Mouse (Mus musculus): ENCODE measurements around the gene Sipa1l2.
"Not testable (repeated sequence)": the region's sequence is repeated elsewhere in the genome, so short reads cannot be mapped to it uniquely, and the experiment has no call there.

The Sipa1l2 gene

DNA sequence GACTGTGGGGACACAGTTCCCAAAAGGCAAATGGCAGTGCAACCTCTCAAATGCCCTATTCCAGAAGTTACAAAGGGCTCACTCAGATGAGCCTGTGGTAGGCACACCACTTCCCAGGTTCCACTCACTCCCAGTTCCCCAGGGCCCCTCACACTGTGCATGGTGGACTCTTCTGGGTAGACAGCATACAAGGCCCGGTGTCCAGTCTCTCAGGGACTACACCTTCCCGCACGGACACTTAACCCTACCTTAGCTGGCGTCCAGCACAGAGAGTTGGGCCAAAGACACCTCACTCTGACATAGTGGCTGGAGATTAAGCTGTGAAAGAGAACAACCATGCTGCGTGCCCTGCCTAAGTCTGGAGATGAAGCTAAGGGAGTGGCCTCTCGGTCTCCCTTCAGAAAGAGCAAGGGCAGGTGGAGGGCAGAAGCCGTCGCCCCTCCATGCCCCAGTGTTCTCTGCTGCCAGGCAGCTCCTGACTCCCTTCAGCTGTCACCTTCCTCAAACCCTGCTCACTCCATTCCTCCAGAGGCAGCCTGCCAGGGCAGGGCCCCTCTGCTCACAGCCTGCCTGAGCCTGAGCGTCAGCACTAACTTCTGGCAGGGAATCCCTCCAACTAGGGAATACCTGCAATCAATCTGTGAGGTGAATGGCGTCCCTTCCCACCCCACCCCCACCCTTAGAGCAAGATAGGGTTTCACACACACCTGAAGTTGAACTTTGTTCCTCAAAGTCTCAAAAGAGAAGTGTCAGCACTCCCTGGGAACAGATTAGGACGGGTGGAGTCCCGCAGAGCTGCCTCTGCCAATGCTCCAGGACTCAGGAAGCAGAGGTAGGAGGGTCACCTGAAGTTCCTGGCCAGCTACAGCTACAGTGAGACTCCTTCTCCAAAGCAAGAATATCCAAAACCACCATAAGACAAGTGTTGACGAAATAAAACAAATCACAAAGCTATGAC, 30.3 kb downstream of the Sipa1l2 start:
- no peak for DNase-seq (ENCODE audit: low spot score in 2 of 2)

DNA sequence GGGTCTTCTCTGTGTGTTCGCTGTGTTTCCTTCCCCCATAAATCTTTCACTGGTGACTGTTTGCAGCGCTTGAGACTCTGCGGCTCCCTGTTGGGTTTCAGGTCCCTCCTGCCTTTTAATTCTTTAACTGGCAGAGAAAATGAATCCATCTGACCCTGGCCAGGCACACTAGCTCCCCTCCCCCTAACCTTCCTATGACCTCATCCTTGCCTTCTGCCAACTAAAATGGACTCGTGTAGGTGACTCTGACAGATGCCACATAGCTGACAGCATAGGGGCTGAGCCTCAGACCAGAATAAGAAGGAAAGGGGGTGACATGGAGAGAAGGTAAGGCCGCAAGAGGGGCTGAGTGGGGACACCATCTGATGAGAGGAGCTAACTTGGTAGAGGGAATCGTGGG, 31.3 kb downstream of the Sipa1l2 start:
- DNase-seq (ENCODE audit: low spot score in 2 of 2), result no peak

DNA sequence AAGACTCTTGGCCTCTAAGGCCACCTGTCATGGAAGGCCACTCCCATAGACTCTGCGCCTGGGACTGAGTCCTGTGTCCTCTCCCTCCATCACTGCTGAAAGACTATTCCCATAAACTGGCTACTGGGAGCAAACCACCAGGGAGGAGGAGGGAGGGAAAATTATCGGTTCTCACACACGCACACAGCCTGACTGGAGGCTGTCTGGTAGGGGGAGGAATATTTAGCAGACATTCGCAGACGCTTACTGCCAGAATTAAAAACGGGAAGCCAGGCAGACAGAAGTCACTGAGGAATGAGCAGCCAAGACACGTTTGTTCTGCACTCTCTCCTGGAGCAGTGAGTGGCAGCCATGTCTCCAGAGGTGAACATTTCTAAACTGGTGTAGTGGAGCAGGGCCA, 35.9 kb downstream of the Sipa1l2 start:
- no peak for DNase-seq (ENCODE audit: low spot score in 2 of 2)

DNA sequence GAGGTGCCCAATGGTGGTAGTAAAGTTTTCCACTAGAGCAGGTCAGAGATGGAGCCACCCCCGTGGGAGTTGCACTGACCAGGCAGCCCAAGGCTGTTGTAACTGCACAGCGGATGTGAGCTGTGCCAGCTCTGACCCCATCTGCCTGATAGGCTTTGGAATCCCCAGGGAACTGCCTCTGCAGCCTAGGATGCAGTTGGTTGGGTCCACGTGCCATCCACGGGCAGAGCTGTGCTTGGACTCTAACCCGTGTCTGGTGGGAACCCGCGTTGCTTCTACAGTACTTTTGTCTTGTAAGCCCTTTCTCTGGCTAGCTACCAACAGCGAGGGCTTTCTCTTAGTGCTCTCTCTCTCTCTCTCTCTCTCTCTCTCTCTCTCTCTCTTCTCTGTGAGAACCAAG, 36.7 kb downstream of the Sipa1l2 start:
- no peak for DNase-seq (ENCODE audit: low spot score in 2 of 2)

DNA sequence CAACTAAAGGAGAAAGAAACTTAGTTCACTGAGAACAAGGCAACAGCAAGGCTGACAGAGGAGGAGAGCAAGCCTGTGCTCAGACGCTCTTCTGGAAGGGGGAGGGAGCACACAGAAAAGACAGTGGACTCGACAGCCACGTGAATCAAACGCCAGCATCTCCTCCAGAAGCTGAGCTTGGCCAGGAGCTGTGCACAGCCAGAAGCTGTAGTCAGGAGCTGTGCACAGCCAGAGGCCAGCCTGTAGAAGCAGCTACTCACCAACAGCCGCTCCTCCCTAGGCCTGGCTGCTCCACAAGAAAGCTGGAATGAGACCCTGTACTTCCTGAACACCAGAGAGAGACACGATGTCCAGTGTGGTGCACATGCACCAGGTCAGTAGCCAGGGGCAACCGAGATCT, 37.4 kb downstream of the Sipa1l2 start:
- no peak for DNase-seq (ENCODE audit: low spot score in 2 of 2)

DNA sequence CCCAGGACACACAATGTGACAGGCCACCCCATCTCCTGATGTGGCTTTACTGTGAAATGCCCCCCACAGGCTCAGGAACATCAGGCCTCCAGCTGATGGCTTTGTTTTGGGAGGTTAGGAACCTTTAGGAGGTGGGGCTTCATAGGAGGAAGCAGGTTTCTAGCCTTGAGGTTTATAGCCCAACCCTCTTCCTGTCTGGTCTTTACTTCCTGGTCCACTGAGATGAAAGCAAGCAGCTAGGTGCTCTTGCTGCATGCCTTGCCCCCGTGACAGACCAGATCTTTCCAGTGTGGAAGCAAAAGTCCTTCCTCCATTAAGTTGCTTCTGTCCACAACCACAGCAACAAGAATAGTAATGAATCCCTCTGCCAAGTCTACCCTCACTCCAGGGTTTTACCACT, 38.0 kb downstream of the Sipa1l2 start:
- peak in 1 of 2 experiments; percentile 30 for DNase-seq (ENCODE audit: low spot score in 2 of 2)

DNA sequence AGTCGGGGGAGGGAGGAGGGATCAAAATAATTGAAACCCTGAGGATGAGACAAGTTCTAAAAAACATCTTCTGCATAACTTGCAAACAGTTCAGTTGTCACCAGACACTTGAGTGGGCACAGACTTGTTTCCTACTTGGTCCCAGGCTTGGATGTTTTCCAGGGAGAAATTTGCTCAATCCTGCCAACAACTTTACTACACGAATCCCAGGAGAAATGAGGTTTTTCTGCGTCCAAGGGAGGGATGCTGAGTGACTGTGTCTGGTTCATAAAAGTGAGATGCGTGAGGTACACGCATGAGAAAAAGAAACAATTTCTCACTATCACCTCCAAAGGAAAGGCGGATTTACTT, 38.5 kb downstream of the Sipa1l2 start:
- DNase-seq (ENCODE audit: low spot score in 2 of 2), result no peak

DNA sequence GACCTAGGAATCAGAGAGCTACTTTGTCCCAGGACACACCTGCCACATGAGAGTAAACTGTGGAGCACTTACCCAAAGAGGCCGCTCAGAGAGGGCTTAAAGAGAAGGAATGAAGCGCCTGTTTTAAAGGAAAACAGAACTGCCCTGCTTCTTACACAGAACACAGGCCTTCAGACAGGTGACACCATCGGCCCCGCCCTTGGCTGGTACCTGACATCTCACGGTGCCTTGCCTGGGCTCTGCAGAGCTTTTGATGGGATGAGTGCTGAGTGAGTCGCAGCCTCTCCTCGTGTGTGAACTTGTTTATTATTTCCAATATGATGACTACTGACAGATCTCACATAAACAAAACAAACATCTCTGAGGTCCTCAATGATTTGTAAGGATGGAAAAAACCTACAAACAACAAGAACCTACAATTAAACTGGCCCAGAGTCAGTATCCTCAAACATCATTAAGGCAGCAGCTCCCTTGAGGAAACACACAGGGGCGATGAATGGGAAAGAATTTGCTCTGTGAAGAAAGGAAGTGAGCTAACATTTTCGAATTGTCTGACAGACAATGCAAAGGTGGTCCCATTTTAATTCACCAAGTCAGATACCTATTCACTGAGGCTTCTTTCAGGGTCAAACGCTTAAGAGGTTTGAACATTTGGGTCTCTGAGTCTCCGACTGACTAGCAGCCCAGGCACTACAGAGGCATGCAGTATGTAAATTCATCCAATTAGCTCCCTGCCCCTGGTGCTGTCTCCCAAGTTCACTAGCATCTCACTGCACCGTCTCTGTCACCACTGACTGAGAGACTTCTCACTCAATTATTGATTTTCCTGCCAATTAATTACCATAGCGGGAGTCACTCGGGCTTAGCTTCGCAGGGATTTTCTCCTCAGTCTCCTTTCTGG, 39.2 kb downstream of the Sipa1l2 start:
- DNase-seq (ENCODE audit: low spot score in 2 of 2), result no peak

DNA sequence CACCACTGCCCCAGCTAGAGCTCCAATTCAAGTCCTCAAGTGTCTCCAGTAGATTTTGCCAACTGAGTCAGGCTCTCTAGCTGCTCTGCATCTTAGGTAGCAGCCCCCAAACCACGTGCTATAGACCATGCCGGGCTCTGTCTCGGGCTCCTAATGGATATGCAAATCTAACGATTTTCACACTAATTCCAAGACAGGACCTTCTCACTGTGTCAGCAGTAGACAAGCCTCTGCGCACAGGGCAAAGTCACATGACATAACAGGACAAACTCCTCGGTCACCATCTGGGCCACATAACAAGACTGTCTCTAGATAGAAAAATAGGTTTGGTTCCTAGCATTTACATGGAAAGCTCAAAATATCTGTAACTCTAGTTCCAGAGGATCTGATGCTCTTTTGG, 40.6 kb downstream of the Sipa1l2 start:
- DNase-seq (ENCODE audit: low spot score in 2 of 2), result no peak

DNA sequence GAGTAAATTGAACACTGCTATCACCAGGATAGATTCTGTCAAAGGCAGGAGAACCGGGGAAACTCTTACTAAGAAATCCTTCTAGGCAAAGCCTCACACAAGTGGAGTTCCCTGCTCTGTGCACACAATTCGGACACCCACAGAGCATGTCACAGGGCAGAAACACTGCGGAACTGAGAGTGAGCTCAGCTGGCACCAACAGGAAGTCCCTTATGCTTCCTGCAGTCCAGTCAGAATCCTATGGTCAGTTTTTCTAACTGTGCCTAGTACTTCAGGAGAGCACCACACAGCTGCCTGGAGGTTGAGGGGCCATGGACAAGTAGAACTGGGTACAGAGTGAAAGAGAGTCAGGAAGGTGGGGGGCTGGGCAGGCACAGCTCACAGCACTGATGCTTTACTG, 41.7 kb downstream of the Sipa1l2 start:
- peak in 1 of 2 experiments; percentile 44 for DNase-seq (ENCODE audit: low spot score in 2 of 2)

DNA sequence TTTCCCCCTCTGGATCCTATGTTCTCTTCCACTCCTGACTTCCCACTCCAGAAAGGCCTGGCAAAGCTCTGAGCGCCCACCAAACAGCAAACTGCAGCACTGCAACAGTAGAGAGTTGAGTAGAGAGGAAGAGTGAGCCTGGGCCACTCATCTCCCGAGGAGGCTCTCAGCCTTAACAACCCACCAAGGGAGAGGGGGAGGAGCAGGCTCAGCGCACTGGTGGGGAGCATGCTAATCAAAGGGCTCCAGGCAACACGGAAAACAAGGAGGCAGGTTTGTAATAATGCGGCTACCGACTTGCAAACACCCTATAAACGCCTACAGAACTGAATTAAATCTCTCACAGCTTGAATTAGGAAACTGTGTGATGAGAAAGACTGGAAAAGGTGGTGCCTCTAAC, 42.6 kb downstream of the Sipa1l2 start:
- DNase-seq (ENCODE audit: low spot score in 2 of 2), result no peak

DNA sequence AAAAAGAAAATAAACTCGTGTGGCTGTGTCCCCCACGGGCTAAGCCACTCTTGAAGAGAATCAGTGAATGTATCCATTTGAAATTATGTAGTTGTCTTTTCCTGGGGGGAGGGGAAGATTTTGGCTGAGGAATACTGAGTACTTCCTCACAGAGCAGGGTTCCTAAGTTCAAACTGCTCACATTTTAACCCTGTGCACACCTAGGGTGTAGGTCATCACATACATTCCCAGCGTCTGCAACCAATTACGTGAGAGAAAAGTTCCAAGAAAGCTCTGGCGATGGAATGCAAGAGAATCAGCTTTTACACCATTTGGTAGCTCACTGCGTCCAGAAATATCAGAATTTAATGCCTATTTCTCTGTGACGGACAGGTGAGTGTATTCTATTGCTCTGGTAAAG, 43.0 kb downstream of the Sipa1l2 start:
- DNase-seq (ENCODE audit: low spot score in 2 of 2), result no peak

DNA sequence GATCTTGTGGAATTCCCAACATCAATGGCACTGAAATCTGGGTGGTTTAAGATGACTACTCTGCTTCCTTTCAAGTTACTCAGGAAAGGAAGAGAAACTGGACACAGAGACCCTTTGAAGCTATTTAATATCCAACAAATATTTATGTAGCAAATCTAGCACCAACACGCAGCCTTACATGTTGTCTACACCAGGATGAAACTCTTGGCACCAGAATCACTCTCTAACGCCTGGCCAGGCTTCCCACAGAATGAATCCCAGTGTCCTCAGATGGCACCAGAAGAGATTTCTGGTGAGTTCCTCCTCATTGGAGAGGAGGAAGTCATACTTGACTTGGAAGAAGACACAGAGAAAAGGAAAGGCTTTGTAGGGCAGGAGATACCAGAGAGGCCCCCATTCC, 45.1 kb downstream of the Sipa1l2 start:
- DNase-seq (ENCODE audit: low spot score in 2 of 2), result no peak

DNA sequence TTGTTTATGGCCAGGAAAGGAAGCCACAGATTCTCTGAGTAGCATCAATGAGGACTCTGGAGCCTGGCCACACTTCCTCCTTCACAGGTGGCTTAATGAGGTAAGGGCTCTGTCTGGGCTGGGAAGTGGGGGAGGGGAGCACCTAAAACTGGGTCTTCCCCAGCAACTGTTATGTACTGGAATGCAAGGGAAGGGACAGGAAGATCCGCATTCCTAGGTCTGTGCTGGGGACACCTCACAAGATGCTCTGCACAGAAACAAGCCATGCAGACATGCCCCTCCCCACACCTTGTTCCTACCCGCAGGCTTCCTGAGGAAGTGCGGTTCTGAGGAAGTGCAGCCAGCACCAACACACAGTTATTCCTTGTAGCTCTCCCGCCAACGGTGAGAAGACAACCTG, 46.4 kb downstream of the Sipa1l2 start:
- no peak for DNase-seq (ENCODE audit: low spot score in 2 of 2)

DNA sequence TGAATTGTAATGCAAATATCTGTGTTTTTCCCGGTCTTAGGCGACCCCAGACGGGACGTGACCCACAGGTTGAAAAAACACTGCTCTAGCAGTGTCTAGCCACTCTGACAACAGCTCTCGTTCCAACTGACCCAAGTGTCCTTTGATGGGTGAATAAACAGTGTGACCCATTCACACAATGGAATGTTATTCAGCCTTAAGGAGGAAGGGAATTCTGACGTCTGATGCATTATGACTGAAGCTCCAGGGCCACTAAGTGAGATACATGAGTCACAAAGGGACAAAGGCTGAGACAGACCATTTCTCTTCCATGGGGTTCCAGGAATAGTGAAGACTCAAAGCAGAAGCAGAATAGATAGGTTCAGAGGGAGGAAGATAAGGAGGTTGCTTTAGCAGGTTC, 47.5 kb downstream of the Sipa1l2 start:
- no peak for DNase-seq (ENCODE audit: low spot score in 2 of 2)

DNA sequence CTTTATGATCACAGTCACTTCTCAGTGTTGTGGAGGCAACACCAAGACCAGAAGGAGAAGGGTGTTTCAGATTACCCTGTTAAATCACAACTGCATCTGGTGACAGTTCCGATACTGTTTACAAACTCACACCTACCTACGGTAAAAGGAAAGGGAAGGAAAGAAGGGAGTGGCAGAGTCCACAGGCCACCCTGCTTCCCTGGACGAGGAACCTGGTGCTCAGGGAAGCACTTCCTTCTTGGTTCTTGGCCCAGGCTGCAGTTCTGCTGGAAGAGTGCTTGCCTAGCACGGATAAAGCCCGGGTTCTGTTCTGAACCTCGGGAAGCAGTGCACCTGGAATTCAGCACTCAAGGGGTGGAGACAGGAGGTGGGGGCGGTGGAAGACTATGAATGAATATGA, 48.5 kb downstream of the Sipa1l2 start:
- DNase-seq (ENCODE audit: low spot score in 2 of 2), result no peak

DNA sequence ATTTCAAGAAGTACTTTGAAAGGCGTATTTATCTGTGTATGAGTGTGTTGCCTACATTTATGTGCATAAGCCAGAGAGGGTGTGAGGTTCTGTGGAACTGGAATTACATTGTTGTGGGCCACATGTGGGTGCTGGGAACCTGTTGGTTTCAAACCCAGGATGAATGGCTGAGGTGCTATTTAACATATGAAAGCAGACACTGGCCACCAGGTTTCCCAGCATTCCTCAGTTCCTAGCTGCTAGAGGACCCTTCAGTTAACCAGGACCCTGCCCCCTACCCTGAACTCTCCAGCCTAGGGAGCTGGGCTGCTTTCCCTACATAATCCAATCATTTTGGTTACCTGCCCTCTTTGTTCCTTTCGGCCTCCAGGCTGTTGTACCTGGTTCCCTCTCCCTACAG, 49.3 kb downstream of the Sipa1l2 start:
- not testable (repeated sequence) for DNase-seq (ENCODE audit: low spot score in 2 of 2)

DNA sequence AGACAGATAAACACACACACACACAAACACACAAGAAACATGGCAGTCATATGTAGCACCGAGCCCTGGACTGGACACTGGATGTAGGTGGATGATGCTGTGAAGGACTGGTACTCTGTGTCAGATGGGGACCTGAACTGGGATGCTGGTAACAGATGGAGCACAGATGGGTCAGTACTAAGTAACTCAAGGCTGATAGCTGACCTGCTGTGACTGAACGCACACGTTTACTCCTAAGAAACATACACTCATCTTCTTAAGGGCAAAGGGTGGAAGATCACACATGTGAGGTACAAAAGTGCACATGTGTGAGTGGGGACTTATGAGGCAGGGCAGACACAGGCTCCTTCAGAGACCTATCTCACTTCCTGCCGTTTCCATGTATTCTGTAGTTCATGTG, 50.7 kb downstream of the Sipa1l2 start:
- DNase-seq (ENCODE audit: low spot score in 2 of 2), result no peak

DNA sequence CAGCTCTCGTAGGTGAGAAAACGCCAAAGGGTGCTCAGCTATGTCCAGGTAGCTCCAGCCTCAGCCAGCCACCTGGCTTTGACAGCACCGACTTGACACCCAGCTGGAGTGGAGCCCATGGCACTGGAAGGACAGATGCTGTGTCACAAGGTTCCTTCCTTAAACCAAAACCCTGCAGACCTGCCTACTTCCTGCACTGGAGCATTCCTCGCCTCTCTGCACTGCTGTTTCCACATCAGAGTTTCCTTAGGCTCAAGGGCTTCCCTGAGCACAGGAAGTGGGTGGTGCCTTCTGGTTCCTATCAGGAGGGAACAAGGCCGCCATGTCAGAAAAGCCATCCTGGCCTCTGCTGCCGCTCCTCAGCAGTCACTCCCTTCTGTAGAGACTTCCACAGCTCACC, 51.3 kb downstream of the Sipa1l2 start:
- DNase-seq (ENCODE audit: low spot score in 2 of 2), result no peak

DNA sequence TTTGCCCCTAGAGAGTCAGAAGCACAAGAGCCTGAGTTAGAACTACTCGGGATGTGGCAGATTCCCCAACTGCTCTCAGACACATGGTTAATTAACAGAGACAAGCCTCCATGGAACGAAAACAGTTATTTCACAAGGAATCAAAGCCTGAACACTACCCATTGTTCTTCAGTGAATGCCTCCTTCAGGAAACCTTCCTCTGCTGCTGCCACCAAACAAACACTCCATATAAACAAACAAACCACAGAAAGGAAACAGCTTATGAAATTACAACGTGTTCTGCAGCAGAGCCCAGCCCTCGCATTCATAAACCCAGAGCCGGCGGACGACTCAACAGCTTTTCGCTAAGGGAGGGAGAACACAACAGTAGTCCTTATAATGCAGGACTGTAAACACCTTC, 52.2 kb downstream of the Sipa1l2 start:
- no peak for DNase-seq (ENCODE audit: low spot score in 2 of 2)

DNA sequence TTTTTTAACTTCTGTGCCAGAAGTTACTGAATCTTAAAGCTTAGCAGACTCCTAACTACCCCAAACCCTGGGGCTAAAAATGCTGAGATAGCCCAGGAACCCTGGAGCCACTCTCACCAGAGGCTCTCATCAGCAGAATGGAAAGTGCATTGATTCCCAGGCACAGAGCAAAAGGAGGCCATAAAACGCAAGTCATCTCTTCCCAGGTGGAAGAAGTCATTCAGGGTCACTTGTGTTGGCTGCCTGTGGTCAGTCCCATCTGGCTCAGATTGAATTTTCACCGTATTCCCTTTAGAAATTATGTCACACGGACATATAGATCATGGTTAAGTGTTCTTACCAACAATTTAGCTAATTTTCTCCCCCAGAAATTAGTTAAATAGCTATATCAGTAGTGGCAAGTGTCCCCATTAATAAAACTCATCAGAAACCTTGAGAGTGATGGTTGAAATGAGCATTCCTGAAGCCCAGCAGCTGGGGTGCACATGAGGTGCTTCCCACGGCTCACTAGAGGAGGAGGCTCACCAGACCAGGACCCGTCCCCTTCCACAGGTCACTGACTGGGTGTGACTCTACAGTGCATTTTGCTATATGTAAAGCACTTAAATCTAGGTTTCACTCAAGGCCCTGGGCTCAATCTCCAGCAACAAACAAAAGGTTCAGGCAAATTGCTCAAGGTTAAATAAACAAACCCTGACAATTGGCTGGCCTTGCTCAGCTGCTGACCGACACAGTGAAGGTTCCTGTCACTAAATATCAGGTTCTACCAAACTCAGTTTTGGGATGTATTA, 53.3 kb downstream of the Sipa1l2 start:
- DNase-seq (ENCODE audit: low spot score in 2 of 2), result no peak

DNA sequence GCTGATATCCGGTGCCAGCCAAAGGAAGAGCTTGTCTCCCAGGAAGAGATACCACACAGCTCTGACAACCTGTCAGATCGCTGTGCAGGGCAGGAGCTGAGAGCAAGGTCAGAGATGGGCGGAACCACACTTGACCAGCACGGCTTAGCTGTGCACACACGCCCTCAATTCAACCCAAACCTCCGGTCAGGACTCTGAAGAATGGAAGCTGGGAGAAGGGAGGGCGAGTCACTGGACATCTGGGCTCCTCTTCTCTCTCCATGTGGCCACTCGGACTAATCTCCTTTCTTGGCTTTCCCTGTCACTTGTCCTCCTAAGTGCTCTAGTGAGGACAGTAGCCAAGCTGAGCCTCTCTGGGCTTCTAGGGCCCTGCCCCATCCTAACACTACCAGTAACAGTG, 53.9 kb downstream of the Sipa1l2 start:
- DNase-seq (ENCODE audit: low spot score in 2 of 2), result no peak
